Mouse (Mus musculus): Measurements from ENCODE around the gene Hs2st1. TPM values are rescaled to one million over a fixed set of nuclear protein-coding genes. Genes with fewer than 3 reads are reported as not detected.

Gene Hs2st1
- total RNA-seq, 2 experiments from 2014 or later, result 11.4 to 14.2 TPM

DNA sequence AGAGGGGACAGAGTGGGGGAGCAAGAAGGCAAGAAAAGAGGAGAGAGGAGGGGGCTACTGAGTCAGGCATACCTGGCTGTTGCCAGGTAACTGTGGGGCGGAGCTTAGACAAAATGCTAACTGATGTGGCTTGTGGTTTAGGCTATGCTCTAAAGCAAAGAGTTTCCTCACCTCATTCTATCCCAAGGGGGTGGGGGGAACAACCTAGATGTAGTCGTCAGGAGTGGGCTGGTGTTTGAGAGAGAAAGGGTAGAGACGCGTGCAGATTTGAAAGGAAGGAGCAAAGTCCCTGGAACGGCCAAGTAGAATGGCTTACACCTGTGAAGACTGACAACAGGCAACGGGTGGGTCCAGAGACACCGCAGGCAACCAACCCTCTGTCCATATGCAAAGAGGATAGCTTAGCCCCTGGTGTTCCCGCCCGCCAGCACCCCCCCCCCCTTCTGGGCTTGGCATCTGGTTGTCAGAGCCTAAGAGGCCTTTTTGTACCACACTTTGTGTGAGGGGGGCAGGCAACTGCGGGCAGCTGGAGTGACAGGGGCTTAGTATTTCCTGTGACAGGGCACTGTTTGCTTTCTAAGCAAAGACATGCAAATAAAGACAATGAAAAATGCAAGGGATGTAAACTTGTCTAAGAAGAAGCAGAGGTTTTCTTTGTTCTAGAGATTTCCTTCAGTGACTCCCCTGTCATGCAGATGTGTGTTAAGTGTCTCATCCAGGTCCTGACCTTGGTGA is 157.3 kb downstream of the Hs2st1 start:
- 0 out of 2 replicates have a peak, but pooled peaks have one; percentile 28 for ATAC-seq (replicated peaks; ENCODE audit: low FRiP score, low TSS enrichment, poor library complexity, severe bottlenecking)

DNA sequence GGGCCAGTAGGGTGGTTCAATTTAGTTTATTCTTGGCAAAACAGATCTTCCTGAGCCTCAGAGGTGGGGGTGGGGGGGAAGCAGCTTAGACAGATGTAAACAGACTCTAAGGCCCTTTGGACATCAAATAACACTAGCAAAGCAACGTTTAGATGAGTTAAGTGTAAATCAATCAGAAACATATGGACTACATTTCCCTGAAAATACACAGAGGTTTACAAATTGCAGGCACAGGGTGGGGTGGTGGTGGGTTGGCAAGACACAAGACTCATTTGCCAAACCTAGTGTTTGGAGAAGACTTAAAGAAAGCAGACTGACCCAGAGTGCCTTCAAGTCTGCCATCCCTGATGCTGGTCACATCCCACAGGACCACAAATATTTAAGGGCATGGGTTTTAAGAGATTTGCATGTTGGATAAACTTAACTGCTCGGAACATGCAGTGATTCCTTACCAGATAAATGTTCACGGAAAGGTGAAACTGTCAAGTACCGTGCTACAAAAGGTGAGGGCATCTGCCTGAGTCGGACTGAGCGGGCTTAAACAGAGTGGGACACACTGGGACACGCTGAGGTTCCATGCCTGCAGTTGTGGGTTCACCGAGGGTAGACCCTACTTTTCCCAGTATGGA is 158.2 kb downstream of the Hs2st1 start:
- no peak for ATAC-seq (replicated peaks; ENCODE audit: low FRiP score, low TSS enrichment, poor library complexity, severe bottlenecking)

DNA sequence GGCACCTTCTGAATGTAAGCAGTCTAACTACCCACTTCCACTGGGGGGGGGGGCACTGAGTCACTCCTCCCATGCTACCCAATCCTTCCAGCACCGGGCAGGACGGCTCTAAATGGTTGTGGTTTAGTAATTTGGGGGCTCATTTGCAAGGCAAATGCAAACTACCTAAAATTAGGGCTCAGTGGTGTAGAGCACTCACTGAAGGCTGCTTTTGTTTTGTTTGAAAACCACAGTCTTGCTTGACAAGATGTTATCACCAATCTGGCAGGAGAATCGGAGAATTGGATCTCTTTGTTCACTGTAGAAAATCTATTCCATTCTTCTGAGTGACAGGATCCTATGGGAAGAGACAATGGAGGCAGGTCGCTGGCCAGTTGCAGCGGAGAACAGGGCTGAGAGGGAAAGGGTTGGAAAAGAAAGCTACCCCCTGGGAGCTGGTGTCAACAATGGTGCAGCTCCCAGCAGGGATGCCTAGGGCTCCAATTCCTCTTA is 158.9 kb downstream of the Hs2st1 start:
- 0 out of 2 replicates have a peak, but pooled peaks have one; percentile 9 for ATAC-seq (replicated peaks; ENCODE audit: low FRiP score, low TSS enrichment, poor library complexity, severe bottlenecking)

DNA sequence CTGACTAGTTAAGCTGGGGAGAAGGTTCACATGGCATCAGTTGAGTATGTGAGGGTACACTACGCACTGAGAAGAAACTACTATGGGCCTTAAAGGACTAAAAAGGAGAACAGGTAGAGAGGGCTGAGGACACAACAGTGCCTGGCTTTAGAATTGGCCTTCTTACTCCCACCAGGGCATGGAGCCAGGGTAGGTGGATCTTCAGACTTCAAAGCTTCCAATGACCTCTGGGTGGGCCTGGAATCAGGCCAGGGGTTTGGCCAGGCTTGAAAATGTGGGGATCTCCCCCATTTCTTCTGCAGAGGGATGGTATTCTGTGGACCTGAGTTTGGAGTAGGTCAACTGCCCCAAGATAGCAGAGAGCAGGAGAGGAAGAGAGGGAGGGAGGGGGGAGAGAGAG is 161.0 kb downstream of the Hs2st1 start:
- ATAC-seq (replicated peaks; ENCODE audit: low FRiP score, low TSS enrichment, poor library complexity, severe bottlenecking), result no peak

DNA sequence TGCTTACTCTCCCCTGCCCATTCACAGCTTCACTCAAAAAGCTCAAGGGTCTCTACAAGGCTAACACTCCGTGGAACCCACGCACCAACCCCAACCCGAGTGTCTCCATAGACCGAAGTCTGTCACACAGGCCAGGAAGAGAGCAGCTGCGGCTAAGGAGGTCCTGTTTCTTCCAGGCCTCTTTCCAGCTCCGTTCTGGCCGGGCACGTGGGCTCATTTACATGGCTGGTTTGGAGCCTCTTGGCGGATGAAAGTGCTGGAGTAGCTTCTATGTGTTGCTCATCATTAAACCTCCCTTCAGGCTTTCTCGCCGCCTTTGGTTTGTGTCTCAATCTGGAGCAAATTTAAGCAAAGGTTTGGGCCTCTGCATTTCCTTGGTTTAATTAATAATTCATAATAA is 164.7 kb downstream of the Hs2st1 start:
- ATAC-seq (replicated peaks; ENCODE audit: low FRiP score, low TSS enrichment, poor library complexity, severe bottlenecking), result no peak

DNA sequence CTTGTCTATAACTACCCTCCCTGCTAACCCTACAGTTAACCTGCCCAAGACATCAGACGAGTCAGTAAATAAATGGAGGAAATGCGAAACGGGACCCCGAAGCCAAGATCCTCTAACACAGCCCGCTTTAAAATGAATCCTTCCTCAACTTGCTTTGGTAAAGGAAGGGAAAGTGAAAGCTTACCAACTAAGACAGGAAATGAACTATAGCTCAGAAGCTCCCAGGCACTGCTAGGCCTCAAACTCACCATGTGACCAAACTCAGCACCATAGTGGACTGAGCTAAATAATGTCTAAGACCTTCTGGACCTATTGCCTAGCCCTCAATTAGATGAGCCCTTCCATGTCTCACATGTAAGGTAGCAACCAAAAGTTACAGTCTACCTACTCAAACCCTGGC is 168.7 kb downstream of the Hs2st1 start:
- peak; percentile 12; the same call in 1 of the 2 replicates for ATAC-seq (replicated peaks; ENCODE audit: low FRiP score, low TSS enrichment, poor library complexity, severe bottlenecking)

DNA sequence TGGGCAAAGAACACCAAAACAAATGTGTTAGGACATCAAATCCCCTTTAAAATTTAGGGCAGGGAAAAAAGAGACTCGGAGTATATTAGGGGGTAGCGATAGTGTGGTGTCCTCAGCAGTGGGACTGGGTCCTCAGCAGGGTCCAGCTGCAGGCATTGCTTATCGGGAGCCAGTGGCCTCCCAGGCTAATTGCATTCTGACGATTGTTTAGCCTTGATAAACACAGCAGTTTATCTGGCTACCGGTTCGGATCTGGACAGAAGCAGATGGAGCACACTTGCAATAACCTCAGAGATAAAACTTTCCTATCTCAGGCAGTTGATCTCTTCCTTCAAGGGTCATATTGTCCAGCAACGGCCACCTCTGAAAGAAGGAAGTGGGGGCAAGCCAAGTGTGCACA is 169.1 kb downstream of the Hs2st1 start:
- ATAC-seq (replicated peaks; ENCODE audit: low FRiP score, low TSS enrichment, poor library complexity, severe bottlenecking), result peak; percentile 27; the same call in 1 of the 2 replicates

DNA sequence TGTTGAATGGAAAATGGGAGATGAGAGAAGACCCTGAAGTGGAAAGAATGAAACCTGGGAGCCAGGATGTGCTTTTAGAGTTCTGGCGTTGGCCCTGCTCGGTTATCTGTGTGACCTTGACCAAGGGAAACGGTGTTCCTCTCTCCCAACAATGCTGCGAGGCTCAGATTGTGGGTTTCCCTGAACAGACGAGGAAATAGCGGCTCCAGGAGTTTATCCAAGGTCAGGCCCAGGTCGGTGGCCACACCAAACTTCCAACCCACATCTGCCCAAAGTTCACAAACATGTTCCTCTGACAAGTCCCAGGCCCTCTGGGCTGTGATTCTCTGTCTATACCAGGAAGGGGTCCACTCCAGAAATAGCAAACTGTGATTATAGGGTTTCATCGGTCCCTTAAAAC is 169.6 kb downstream of the Hs2st1 start:
- ATAC-seq (replicated peaks; ENCODE audit: low FRiP score, low TSS enrichment, poor library complexity, severe bottlenecking), result no peak

DNA sequence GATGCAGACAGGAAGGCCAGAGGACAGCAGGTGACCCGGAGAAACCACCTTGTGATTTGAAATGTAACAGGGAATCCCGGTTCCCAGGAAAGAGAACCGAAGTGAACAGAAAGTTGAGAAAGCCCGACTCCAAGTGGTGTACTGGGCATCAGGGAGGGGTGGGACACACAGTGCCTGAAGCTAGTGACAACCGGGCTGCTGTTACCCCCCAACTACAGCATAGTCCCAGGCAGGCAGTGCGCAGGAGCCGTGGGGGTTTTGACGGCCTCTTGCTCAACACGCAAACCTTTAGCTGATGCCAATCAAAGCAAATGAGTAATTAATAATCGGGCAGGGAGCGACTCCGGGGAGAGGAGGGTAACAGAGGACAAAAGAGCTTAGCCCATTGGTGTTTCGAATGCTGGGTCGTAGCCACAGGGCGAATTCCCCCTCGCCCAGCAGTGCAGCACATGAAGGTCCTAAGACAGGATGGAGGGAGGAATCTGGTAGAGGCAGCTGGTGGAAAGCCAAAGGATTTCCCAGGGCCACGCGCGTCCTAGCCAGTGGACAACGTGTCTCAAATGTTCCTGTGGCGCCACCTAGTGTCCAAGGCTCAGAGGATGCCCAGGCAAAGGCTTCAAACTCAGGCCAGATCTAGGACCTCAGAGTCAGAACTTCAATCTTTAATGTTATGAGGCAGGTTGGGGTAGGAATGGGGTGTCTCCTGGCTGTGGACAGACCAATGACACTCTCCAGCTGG is 170.5 kb downstream of the Hs2st1 start:
- peak; percentile 85 for ATAC-seq (replicated peaks; ENCODE audit: low FRiP score, low TSS enrichment, poor library complexity, severe bottlenecking)

DNA sequence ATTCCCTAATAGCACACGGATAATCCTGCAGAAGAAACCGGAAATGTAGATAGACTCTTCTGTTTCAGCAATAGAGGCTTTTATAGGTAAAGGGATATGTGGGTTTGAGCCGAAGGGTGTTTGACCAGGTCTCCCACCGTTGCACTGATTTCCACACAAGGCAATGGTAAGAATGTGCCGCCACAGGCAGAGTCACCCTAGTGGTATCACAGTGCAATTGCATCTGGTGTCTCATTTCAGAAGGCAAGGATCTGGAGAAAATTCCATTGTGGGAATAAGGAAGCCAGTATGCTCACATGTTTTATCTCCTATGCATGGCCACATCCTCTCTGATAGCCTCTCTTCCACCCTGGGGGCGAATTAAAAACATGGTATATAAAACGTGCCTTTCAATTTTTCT is 171.8 kb downstream of the Hs2st1 start:
- ATAC-seq (replicated peaks; ENCODE audit: low FRiP score, low TSS enrichment, poor library complexity, severe bottlenecking), result no peak

DNA sequence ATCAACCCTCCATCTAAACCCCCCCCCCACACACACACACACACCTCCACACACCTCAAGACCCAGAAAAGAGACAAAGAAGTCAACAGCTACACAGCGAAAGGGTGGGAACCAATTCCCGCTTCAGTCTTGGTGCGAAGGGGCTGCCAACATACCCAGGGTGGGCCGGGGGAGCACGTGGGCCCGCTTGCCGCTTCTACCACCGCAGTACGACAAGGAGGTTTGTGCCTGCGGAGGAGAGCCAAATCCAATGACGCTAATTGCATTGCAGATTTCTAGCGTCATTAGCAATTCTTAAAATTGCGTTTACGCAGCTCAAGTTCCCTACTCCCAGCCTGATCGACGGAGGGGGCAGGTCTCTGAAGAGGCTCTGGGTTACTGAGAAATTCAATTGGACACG is 173.5 kb downstream of the Hs2st1 start:
- no peak for ATAC-seq (replicated peaks; ENCODE audit: low FRiP score, low TSS enrichment, poor library complexity, severe bottlenecking)

DNA sequence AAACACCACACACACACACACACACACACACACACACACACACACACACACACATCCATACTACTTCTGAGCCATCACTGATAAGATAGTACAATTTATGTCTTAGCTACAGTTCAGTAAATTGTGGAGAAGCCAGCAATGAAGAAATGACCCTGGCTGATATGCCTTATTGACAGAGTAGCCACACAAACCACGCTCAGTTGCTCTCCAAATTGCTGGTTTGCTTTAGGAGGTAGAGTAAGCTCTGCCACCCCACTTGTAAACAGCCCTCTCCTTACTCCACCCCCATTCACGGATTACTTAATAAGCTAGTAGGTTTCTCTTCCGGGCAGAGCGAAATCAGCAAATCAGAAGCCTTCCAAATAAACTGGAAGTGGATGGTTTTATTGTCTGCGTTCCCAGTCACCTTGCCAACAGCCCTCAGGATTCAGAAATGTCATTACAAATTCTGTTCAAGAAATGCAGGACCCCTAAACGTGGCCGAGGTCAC is 175.5 kb downstream of the Hs2st1 start:
- ATAC-seq (replicated peaks; ENCODE audit: low FRiP score, low TSS enrichment, poor library complexity, severe bottlenecking), result peak; percentile 60

DNA sequence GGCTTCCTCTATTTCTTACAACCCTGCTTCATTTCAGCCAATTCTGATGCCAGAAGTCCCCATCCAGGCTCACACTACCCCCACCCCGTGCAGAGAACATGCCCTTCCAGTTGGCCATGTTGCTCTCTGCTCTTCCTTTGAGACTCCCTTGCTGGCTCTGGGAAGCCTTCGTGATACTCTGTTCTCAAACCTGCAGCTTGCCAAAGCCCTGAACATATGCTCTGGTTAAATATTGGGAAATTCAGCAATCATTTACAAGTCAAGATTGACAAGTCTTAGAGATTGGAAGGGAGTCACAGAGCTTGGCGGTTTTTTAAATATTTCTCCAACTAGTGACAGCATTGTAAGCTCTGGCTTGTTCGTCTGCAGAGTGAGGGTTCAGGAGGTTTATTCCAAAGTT is 183.5 kb downstream of the Hs2st1 start:
- ATAC-seq (replicated peaks; ENCODE audit: low FRiP score, low TSS enrichment, poor library complexity, severe bottlenecking), result no peak

DNA sequence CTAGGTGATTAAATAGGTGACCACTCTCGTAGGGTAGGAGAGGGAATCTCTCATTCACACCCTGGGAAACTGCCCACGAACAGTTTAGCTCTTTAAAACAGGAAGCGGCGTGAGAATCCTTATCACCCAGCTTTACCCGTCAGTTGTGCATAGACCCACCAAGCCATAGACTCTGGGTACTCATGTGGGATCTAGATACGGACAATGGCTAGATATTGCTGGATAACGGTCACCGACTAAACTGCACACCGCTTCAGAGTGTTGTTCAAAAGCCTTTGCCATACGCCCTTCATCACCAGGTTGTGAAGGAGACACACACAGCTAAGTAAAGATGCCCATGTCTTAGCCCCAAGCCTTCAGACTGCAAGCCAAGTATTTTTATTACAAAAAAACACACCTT is 185.3 kb downstream of the Hs2st1 start:
- ATAC-seq (replicated peaks; ENCODE audit: low FRiP score, low TSS enrichment, poor library complexity, severe bottlenecking), result peak; percentile 50

DNA sequence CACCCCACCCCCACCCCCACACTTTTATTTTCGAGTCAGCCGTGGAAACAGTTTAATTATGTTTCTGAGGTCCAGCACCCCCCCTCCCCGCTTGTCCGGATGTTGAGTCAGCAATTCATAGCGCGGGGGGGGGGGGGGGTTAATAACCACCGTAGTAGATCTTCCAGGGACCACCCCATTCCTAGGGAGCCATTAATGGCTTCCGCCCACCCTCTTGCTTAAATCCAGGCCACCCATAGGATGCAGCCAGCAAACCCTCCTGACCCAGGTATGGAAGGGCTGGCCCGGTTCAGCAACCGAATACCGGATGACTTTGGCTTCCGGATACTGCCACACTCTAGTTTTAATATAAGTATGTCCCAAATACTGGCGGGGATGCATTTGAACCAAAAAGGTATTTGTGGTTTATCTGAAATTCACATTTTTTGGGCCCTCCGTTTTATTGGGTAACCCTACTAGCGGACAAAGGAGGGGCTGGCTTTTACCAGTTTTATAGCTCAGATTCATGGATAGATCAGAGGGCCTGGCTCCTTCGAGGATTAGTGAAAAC is 188.5 kb downstream of the Hs2st1 start:
- ATAC-seq (replicated peaks; ENCODE audit: low FRiP score, low TSS enrichment, poor library complexity, severe bottlenecking), result no peak

DNA sequence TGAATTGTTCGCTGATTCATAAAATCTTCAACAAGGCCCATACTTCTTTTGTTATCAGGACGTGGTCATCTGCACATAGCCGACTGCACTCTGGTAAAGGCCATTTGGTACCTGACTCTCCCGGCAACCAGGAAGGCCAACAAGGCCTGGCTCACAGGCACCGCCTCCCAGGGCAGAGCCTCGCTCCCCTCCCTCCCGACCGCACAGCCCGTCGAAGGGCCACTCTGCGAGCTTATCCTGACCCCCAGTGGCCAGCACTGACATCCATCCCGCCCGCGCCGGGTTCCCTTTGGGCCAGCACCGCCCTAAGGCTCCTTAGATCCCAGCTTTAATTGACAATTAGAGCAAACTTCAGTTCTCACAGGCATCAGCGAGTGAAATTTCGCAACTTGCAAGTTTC is 189.1 kb downstream of the Hs2st1 start:
- ATAC-seq (replicated peaks; ENCODE audit: low FRiP score, low TSS enrichment, poor library complexity, severe bottlenecking), result peak; percentile 94

DNA sequence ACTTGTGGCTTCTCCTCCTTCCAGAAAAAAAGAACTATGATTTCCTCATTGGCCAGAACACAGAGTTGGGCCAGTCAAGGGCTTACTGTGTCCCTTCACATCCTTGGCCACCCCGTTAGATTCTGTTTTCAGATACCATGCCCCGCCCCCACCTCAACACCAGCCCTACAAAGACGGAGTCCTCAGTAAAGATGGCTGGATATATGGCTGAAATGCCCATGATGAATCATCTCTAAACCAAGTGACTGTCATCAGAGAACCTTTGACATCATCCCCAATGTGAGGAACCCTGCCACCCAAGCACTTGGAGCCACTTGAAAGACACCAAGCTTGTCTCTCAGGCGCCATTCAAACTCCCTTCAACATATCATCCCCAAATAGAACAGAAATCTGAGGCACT is 190.2 kb downstream of the Hs2st1 start:
- ATAC-seq (replicated peaks; ENCODE audit: low FRiP score, low TSS enrichment, poor library complexity, severe bottlenecking), result no peak
